Mouse (Mus musculus): Measurements from ENCODE around the gene Lzts3. TPM values are rescaled to one million over a fixed set of nuclear protein-coding genes. Genes with fewer than 3 reads are reported as not detected.

The Lzts3 gene
- polyA plus RNA-seq, 1 experiment from 2014 or later: 5.4 TPM

- Histone ChIP-seq H3K4me1 (replicated peaks) (no peaks in the 10 kb centered on the region), H3K4me2 (no peak overlapping the region), H3K27ac (no peak overlapping the region), H3K4me3 (replicated peaks) (no peak overlapping the region), H3K9ac (replicated peaks) (no peak overlapping the region), H3K9me3 (no peaks in the 10 kb centered on the region), H3K36me3 (peaks cover 66% of the 10 kb centered on the region), H3K27me3 (no peaks in the 10 kb centered on the region)
- WGBS: 89% methylated on average over 4 of the region's 4 CpGs
- ATAC-seq (ENCODE audit: insufficient number of reproducible peaks, insufficient read depth, low FRiP score, low TSS enrichment, low read depth): no peak
These were observed 40.4 kb downstream of the Lzts3 start for GRCm38 (mm10) chr2:130602195-130602594.

- no peak overlapping the region for H3K9ac ChIP-seq (replicated peaks)
- WGBS: 82% methylated on average over 3 of the region's 3 CpGs
- no peak overlapping the region for H3K27ac ChIP-seq
- peaks cover 82% of the 10 kb centered on the region for H3K36me3 ChIP-seq
- H3K4me1 ChIP-seq (replicated peaks): no peaks in the 10 kb centered on the region
- no peaks in the 10 kb centered on the region for H3K27me3 ChIP-seq
- H3K4me3 ChIP-seq (replicated peaks): no peak overlapping the region
- ATAC-seq (ENCODE audit: insufficient number of reproducible peaks, insufficient read depth, low FRiP score, low TSS enrichment, low read depth): no peak
- H3K9me3 ChIP-seq: no peaks in the 10 kb centered on the region
- H3K4me2 ChIP-seq: no peak overlapping the region
These were observed 44.2 kb downstream of the Lzts3 start for GRCm38 (mm10) chr2:130598399-130598798.

GRCm38 (mm10) chr2:130597601-130598010 lies 45.0 kb downstream of the Lzts3 start:
- Histone ChIP-seq H3K27me3 (no peaks in the 10 kb centered on the region), H3K27ac (no peak overlapping the region), H3K4me3 (replicated peaks) (no peak overlapping the region), H3K36me3 (peaks cover 78% of the 10 kb centered on the region), H3K9me3 (no peaks in the 10 kb centered on the region), H3K4me1 (replicated peaks) (no peaks in the 10 kb centered on the region), H3K9ac (replicated peaks) (no peak overlapping the region), H3K4me2 (no peak overlapping the region)
- ATAC-seq (ENCODE audit: insufficient number of reproducible peaks, insufficient read depth, low FRiP score, low TSS enrichment, low read depth): no peak
- WGBS: 26% methylated on average over 1 of the region's 1 CpGs

GRCm38 (mm10) chr2:130595596-130595995 lies 47.0 kb downstream of the Lzts3 start:
- WGBS: 88% methylated on average over 1 of the region's 1 CpGs
- no peak overlapping the region for H3K4me2 ChIP-seq
- peaks cover 80% of the 10 kb centered on the region for H3K36me3 ChIP-seq
- no peak overlapping the region for H3K9ac ChIP-seq (replicated peaks)
- no peak overlapping the region for H3K4me3 ChIP-seq (replicated peaks)
- no peaks in the 10 kb centered on the region for H3K9me3 ChIP-seq
- no peak overlapping the region for H3K27ac ChIP-seq
- no peak for ATAC-seq (ENCODE audit: insufficient number of reproducible peaks, insufficient read depth, low FRiP score, low TSS enrichment, low read depth)
- H3K4me1 ChIP-seq (replicated peaks): no peaks in the 10 kb centered on the region
- H3K27me3 ChIP-seq: no peaks in the 10 kb centered on the region

- Histone ChIP-seq H3K27me3 (no peaks in the 10 kb centered on the region), H3K27ac (no peak overlapping the region), H3K4me3 (replicated peaks) (no peak overlapping the region), H3K4me1 (replicated peaks) (no peaks in the 10 kb centered on the region), H3K4me2 (no peak overlapping the region), H3K9ac (replicated peaks) (no peak overlapping the region), H3K36me3 (peaks cover 45% of the 10 kb centered on the region), H3K9me3 (no peaks in the 10 kb centered on the region)
- ATAC-seq (ENCODE audit: insufficient number of reproducible peaks, insufficient read depth, low FRiP score, low TSS enrichment, low read depth): no peak
- 96% methylated on average over 2 of the region's 2 CpGs for WGBS
These were observed 51.6 kb downstream of the Lzts3 start for GRCm38 (mm10) chr2:130591016-130591415.

- H3K27ac ChIP-seq: no peak overlapping the region
- H3K36me3 ChIP-seq: peaks cover 32% of the 10 kb centered on the region
- H3K9me3 ChIP-seq: no peaks in the 10 kb centered on the region
- peaks cover 12% of the 10 kb centered on the region; the same call in 1 of the 2 replicates for H3K27me3 ChIP-seq
- no peak overlapping the region for H3K4me3 ChIP-seq (replicated peaks)
- H3K4me1 ChIP-seq (replicated peaks): no peaks in the 10 kb centered on the region
- H3K4me2 ChIP-seq: no peak overlapping the region
- no peak for ATAC-seq (ENCODE audit: insufficient number of reproducible peaks, insufficient read depth, low FRiP score, low TSS enrichment, low read depth)
- WGBS: 93% methylated on average over 2 of the region's 2 CpGs
- no peak overlapping the region for H3K9ac ChIP-seq (replicated peaks)
These were observed 52.8 kb downstream of the Lzts3 start for GRCm38 (mm10) chr2:130589761-130590160.

- Histone ChIP-seq H3K4me3 (replicated peaks) (no peak overlapping the region), H3K27me3 (peaks cover 18% of the 10 kb centered on the region), H3K9ac (replicated peaks) (no peak overlapping the region), H3K9me3 (no peaks in the 10 kb centered on the region), H3K36me3 (peaks cover 31% of the 10 kb centered on the region), H3K4me1 (replicated peaks) (no peaks in the 10 kb centered on the region), H3K27ac (no peak overlapping the region), H3K4me2 (no peak overlapping the region)
- ATAC-seq (ENCODE audit: insufficient number of reproducible peaks, insufficient read depth, low FRiP score, low TSS enrichment, low read depth): no peak
- 83% methylated on average over 4 of the region's 4 CpGs for WGBS
These were observed 53.4 kb downstream of the Lzts3 start for GRCm38 (mm10) chr2:130589157-130589556.

- H3K9me3 ChIP-seq: no peaks in the 10 kb centered on the region
- no peak for ATAC-seq (ENCODE audit: insufficient number of reproducible peaks, insufficient read depth, low FRiP score, low TSS enrichment, low read depth)
- H3K27ac ChIP-seq: no peak overlapping the region
- WGBS: 76% methylated on average over 2 of the region's 2 CpGs
- H3K4me1 ChIP-seq (replicated peaks): no peaks in the 10 kb centered on the region
- peaks cover 26% of the 10 kb centered on the region for H3K36me3 ChIP-seq
- H3K4me3 ChIP-seq (replicated peaks): no peak overlapping the region
- peaks cover 24% of the 10 kb centered on the region for H3K27me3 ChIP-seq
- no peak overlapping the region for H3K9ac ChIP-seq (replicated peaks)
- H3K4me2 ChIP-seq: no peak overlapping the region
These were observed 54.2 kb downstream of the Lzts3 start for GRCm38 (mm10) chr2:130588373-130588772.

GRCm38 (mm10) chr2:130586016-130586415 lies 56.6 kb downstream of the Lzts3 start:
- ATAC-seq (ENCODE audit: insufficient number of reproducible peaks, insufficient read depth, low FRiP score, low TSS enrichment, low read depth): no peak
- WGBS: 81% methylated on average over 6 of the region's 6 CpGs
- peaks cover 10% of the 10 kb centered on the region for H3K36me3 ChIP-seq
- H3K27ac ChIP-seq: no peak overlapping the region
- H3K9me3 ChIP-seq: no peaks in the 10 kb centered on the region
- peaks cover 48% of the 10 kb centered on the region for H3K27me3 ChIP-seq
- no peak overlapping the region for H3K4me2 ChIP-seq
- H3K4me3 ChIP-seq (replicated peaks): no peak overlapping the region
- no peak overlapping the region for H3K9ac ChIP-seq (replicated peaks)
- H3K4me1 ChIP-seq (replicated peaks): peaks cover 2% of the 10 kb centered on the region

- WGBS: 83% methylated on average over 10 of the region's 10 CpGs
- H3K27ac ChIP-seq: no peak overlapping the region
- H3K4me3 ChIP-seq (replicated peaks): no peak overlapping the region
- no peak overlapping the region for H3K4me2 ChIP-seq
- no peak overlapping the region for H3K9ac ChIP-seq (replicated peaks)
- H3K4me1 ChIP-seq (replicated peaks): peaks cover 8% of the 10 kb centered on the region
- ATAC-seq (ENCODE audit: insufficient number of reproducible peaks, insufficient read depth, low FRiP score, low TSS enrichment, low read depth): no peak
- H3K36me3 ChIP-seq: no peaks in the 10 kb centered on the region
- H3K27me3 ChIP-seq: peaks cover 68% of the 10 kb centered on the region
- H3K9me3 ChIP-seq: no peaks in the 10 kb centered on the region
These were observed 58.6 kb downstream of the Lzts3 start for GRCm38 (mm10) chr2:130583902-130584560.
